Mouse (Mus musculus): ENCODE data around the gene Thrb. TPM values are rescaled to one million over a fixed set of nuclear protein-coding genes. Genes with fewer than 3 reads are reported as not detected.
A peak's percentile ranks its signal among the peaks of the same experiment; 100 is the strongest.

The Thrb gene
- polyA plus RNA-seq, 1 experiment from 2014 or later = 0.20 TPM

GRCm38 (mm10) chr14:17899733-17900413 lies 239.8 kb downstream of the Thrb start:
- no peaks in the 10 kb centered on the region for H3K27me3 ChIP-seq (ENCODE audit: control insufficient read depth, insufficient read depth, low read length)
- no peak overlapping the region for H3K4me3 ChIP-seq (ENCODE audit: low read length)
- 93% methylated on average over 6 of the region's 6 CpGs for WGBS
- no peaks in the 10 kb centered on the region for H3K36me3 ChIP-seq (ENCODE audit: control insufficient read depth, insufficient read depth, low read length)
- no peak overlapping the region for H3K4me2 ChIP-seq (replicated peaks; ENCODE audit: low read depth, low read length)
- no peaks in the 10 kb centered on the region for H3K9me3 ChIP-seq (ENCODE audit: control insufficient read depth, low read length)
- no peak overlapping the region for H3K27ac ChIP-seq (ENCODE audit: low read depth, low read length)
- no peak overlapping the region for H3K9ac ChIP-seq (ENCODE audit: low read depth, low read length)
- ATAC-seq (ENCODE audit: low FRiP score, low TSS enrichment) = no peak
- H3K4me1 ChIP-seq (ENCODE audit: control insufficient read depth, insufficient read depth, low read length) = no peaks in the 10 kb centered on the region

DNA sequence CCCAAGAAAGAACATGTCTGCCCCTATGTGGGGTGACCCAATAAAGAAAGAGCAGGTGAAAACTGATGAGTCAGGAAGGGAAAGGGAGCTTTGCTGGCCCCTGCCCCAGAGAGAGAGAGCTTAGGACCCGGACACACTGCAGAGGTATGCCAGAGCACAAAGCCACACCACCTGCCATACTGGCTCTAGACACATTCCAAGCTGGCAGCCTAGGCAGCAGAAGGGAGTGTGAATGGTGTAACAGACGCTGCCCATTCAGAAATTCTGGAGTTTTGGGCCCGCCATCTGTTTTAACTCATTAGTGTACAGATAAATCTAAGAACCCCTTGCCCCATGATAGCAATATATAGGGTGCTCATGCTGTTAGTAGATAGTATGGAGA lies 240.3 kb downstream of the Thrb start:
- H3K27ac ChIP-seq (ENCODE audit: low read depth, low read length) = no peak overlapping the region
- no peak for ATAC-seq (ENCODE audit: low FRiP score, low TSS enrichment)
- no peaks in the 10 kb centered on the region for H3K9me3 ChIP-seq (ENCODE audit: control insufficient read depth, low read length)
- H3K27me3 ChIP-seq (ENCODE audit: control insufficient read depth, insufficient read depth, low read length) = no peaks in the 10 kb centered on the region
- no peaks in the 10 kb centered on the region for H3K4me1 ChIP-seq (ENCODE audit: control insufficient read depth, insufficient read depth, low read length)
- H3K36me3 ChIP-seq (ENCODE audit: control insufficient read depth, insufficient read depth, low read length) = no peaks in the 10 kb centered on the region
- no peak overlapping the region for H3K9ac ChIP-seq (ENCODE audit: low read depth, low read length)
- whole genome bisulfite sequencing = 78% methylated on average over 3 of the region's 3 CpGs
- H3K4me2 ChIP-seq (replicated peaks; ENCODE audit: low read depth, low read length) = no peak overlapping the region
- no peak overlapping the region for H3K4me3 ChIP-seq (ENCODE audit: low read length)

DNA sequence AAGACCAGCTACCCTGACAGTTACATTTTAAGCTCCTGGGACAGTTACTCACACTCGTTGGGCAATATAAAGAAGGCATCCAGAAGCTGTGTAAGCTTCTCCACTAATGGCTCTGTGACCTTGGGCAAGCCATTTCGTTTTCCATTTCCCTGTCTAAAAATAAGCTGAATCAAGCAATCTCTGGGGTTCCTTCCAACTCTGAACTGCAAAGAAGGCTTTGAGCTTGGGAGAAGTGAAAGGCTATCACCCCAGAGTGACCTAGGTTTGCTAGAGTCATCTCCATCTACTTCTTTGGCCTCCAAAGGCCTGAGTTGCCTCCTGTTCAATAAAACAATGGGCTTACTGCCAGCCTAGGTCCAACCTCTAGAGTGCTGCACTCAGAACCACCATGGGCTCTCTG lies 242.4 kb downstream of the Thrb start:
- Histone ChIP-seq H3K27me3 (ENCODE audit: control insufficient read depth, insufficient read depth, low read length) (no peaks in the 10 kb centered on the region), H3K36me3 (ENCODE audit: control insufficient read depth, insufficient read depth, low read length) (no peaks in the 10 kb centered on the region), H3K9ac (ENCODE audit: low read depth, low read length) (no peak overlapping the region), H3K27ac (ENCODE audit: low read depth, low read length) (no peak overlapping the region), H3K4me3 (ENCODE audit: low read length) (no peak overlapping the region), H3K4me2 (replicated peaks; ENCODE audit: low read depth, low read length) (no peak overlapping the region), H3K9me3 (ENCODE audit: control insufficient read depth, low read length) (no peaks in the 10 kb centered on the region), H3K4me1 (ENCODE audit: control insufficient read depth, insufficient read depth, low read length) (no peaks in the 10 kb centered on the region)
- no peak for ATAC-seq (ENCODE audit: low FRiP score, low TSS enrichment)
- WGBS = 70% methylated on average over 2 of the region's 2 CpGs

GRCm38 (mm10) chr14:17903121-17903520 lies 243.1 kb downstream of the Thrb start:
- H3K4me2 ChIP-seq (replicated peaks; ENCODE audit: low read depth, low read length) = no peak overlapping the region
- no peaks in the 10 kb centered on the region for H3K27me3 ChIP-seq (ENCODE audit: control insufficient read depth, insufficient read depth, low read length)
- H3K9ac ChIP-seq (ENCODE audit: low read depth, low read length) = no peak overlapping the region
- no peaks in the 10 kb centered on the region for H3K9me3 ChIP-seq (ENCODE audit: control insufficient read depth, low read length)
- H3K36me3 ChIP-seq (ENCODE audit: control insufficient read depth, insufficient read depth, low read length) = no peaks in the 10 kb centered on the region
- H3K4me3 ChIP-seq (ENCODE audit: low read length) = no peak overlapping the region
- WGBS = 85% methylated on average over 2 of the region's 2 CpGs
- no peak overlapping the region for H3K27ac ChIP-seq (ENCODE audit: low read depth, low read length)
- ATAC-seq (ENCODE audit: low FRiP score, low TSS enrichment) = no peak
- H3K4me1 ChIP-seq (ENCODE audit: control insufficient read depth, insufficient read depth, low read length) = no peaks in the 10 kb centered on the region

DNA sequence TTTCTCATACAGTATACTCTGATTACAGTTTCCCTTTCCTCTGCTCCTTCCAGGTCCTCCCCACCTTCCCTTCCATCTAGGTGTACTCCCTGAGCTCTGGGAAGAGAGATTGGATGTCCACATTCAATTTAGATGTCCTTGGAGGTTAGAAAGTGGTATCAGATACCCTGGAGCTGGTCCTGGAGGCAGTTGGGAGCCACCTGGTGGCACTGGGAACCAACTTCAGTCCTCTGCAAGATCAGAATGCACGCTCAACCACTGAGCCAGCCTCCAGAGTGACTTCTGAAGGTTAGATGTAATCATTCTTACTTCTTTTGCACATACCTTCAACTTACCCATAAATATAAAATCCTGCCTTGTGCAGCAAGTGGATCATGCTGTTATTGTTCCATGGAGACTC lies 244.5 kb downstream of the Thrb start:
- peak; percentile 72; the same call in 1 of the 2 replicates for ATAC-seq (ENCODE audit: low FRiP score, low TSS enrichment)
- Histone ChIP-seq H3K9ac (ENCODE audit: low read depth, low read length) (no peak overlapping the region), H3K27ac (ENCODE audit: low read depth, low read length) (no peak overlapping the region), H3K4me2 (replicated peaks; ENCODE audit: low read depth, low read length) (no peak overlapping the region), H3K27me3 (ENCODE audit: control insufficient read depth, insufficient read depth, low read length) (no peaks in the 10 kb centered on the region), H3K36me3 (ENCODE audit: control insufficient read depth, insufficient read depth, low read length) (no peaks in the 10 kb centered on the region), H3K9me3 (ENCODE audit: control insufficient read depth, low read length) (no peaks in the 10 kb centered on the region), H3K4me3 (ENCODE audit: low read length) (no peak overlapping the region), H3K4me1 (ENCODE audit: control insufficient read depth, insufficient read depth, low read length) (no peaks in the 10 kb centered on the region)
- 50% methylated on average over 1 of the region's 1 CpGs for WGBS

- ATAC-seq (ENCODE audit: low FRiP score, low TSS enrichment) = no peak
- Histone ChIP-seq H3K36me3 (ENCODE audit: control insufficient read depth, insufficient read depth, low read length) (no peaks in the 10 kb centered on the region), H3K4me2 (replicated peaks; ENCODE audit: low read depth, low read length) (no peak overlapping the region), H3K4me1 (ENCODE audit: control insufficient read depth, insufficient read depth, low read length) (no peaks in the 10 kb centered on the region), H3K27me3 (ENCODE audit: control insufficient read depth, insufficient read depth, low read length) (no peaks in the 10 kb centered on the region), H3K9ac (ENCODE audit: low read depth, low read length) (no peak overlapping the region), H3K9me3 (ENCODE audit: control insufficient read depth, low read length) (no peaks in the 10 kb centered on the region), H3K4me3 (ENCODE audit: low read length) (no peak overlapping the region), H3K27ac (ENCODE audit: low read depth, low read length) (no peak overlapping the region)
- WGBS = 63% methylated on average over 3 of the region's 3 CpGs
These were observed 245.6 kb downstream of the Thrb start for GRCm38 (mm10) chr14:17905627-17906026.

GRCm38 (mm10) chr14:17906931-17907330 lies 246.9 kb downstream of the Thrb start:
- H3K36me3 ChIP-seq (ENCODE audit: control insufficient read depth, insufficient read depth, low read length) = no peaks in the 10 kb centered on the region
- no peak overlapping the region for H3K4me3 ChIP-seq (ENCODE audit: low read length)
- H3K9ac ChIP-seq (ENCODE audit: low read depth, low read length) = no peak overlapping the region
- H3K27ac ChIP-seq (ENCODE audit: low read depth, low read length) = no peak overlapping the region
- ATAC-seq (ENCODE audit: low FRiP score, low TSS enrichment) = no peak
- H3K4me2 ChIP-seq (replicated peaks; ENCODE audit: low read depth, low read length) = no peak overlapping the region
- H3K9me3 ChIP-seq (ENCODE audit: control insufficient read depth, low read length) = no peaks in the 10 kb centered on the region
- 0 out of 2 replicates have a peak, but pooled peaks cover 3% of the 10 kb centered on the region for H3K4me1 ChIP-seq (ENCODE audit: control insufficient read depth, insufficient read depth, low read length)
- 72% methylated on average over 4 of the region's 4 CpGs for WGBS
- H3K27me3 ChIP-seq (ENCODE audit: control insufficient read depth, insufficient read depth, low read length) = no peaks in the 10 kb centered on the region

- H3K4me2 ChIP-seq (replicated peaks; ENCODE audit: low read depth, low read length) = no peak overlapping the region
- H3K27me3 ChIP-seq (ENCODE audit: control insufficient read depth, insufficient read depth, low read length) = no peaks in the 10 kb centered on the region
- no peaks in the 10 kb centered on the region for H3K9me3 ChIP-seq (ENCODE audit: control insufficient read depth, low read length)
- H3K4me3 ChIP-seq (ENCODE audit: low read length) = no peak overlapping the region
- H3K4me1 ChIP-seq (ENCODE audit: control insufficient read depth, insufficient read depth, low read length) = 0 out of 2 replicates have a peak, but pooled peaks cover 3% of the 10 kb centered on the region
- 13% methylated on average over 3 of the region's 3 CpGs for whole genome bisulfite sequencing
- ATAC-seq (ENCODE audit: low FRiP score, low TSS enrichment) = peak; percentile 66; the same call in 1 of the 2 replicates
- H3K9ac ChIP-seq (ENCODE audit: low read depth, low read length) = no peak overlapping the region
- H3K27ac ChIP-seq (ENCODE audit: low read depth, low read length) = no peak overlapping the region
- H3K36me3 ChIP-seq (ENCODE audit: control insufficient read depth, insufficient read depth, low read length) = no peaks in the 10 kb centered on the region
These were observed 251.1 kb downstream of the Thrb start for GRCm38 (mm10) chr14:17911157-17911556.

GRCm38 (mm10) chr14:17912573-17913207 lies 252.6 kb downstream of the Thrb start:
- no peak overlapping the region for H3K27ac ChIP-seq (ENCODE audit: low read depth, low read length)
- no peaks in the 10 kb centered on the region for H3K9me3 ChIP-seq (ENCODE audit: control insufficient read depth, low read length)
- H3K4me2 ChIP-seq (replicated peaks; ENCODE audit: low read depth, low read length) = no peak overlapping the region
- 56% methylated on average over 6 of the region's 6 CpGs for WGBS
- no peaks in the 10 kb centered on the region for H3K27me3 ChIP-seq (ENCODE audit: control insufficient read depth, insufficient read depth, low read length)
- ATAC-seq (ENCODE audit: low FRiP score, low TSS enrichment) = no peak
- 0 out of 2 replicates have a peak, but pooled peaks cover 3% of the 10 kb centered on the region for H3K4me1 ChIP-seq (ENCODE audit: control insufficient read depth, insufficient read depth, low read length)
- H3K9ac ChIP-seq (ENCODE audit: low read depth, low read length) = no peak overlapping the region
- H3K36me3 ChIP-seq (ENCODE audit: control insufficient read depth, insufficient read depth, low read length) = no peaks in the 10 kb centered on the region
- no peak overlapping the region for H3K4me3 ChIP-seq (ENCODE audit: low read length)
